Mouse (Mus musculus) hematopoietic multipotent progenitor cell, adult 10-12 weeks (in vitro differentiated cells): ENCODE measurements around the gene Ceacam16. TPM values are rescaled to one million over a fixed set of nuclear protein-coding genes. Genes with fewer than 3 reads are reported as not detected.

Experiments
- polyA plus RNA-seq: library from polyadenylated mRNA; stranded (reverse); fragments of >175 nt; gene quantifications from 2 replicates; pipeline ENCODE4 v1.2.3, GENCODE M21; 2012; ENCODE audit warnings: low replicate concordance

Ceacam16 gene
- 24.7 and 81.2 TPM in 2 replicates for polyA plus RNA-seq

DNA sequence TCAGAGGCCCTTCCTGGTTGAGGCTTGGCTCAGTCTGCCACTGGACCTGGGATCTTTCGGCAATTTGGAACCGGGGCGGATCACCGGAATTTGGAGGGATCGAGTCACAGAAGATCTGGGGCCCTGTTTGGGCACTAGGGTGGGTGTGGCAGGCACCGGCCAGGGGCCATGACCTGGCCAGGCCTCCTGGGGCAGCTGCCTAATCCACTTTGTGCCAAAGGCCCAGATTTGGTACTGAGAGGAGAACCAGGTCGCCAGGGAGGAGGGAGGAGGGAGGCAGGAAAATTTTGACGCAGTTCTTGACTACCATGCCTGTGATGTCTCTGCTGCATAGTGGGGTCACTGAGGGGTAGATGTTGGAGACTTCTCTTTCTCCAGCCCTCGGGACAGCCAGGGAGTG lies at the start of gene Ceacam16:
Gene Ceacam16, minus strand, starts transcription at position 101 of the 400 bp plus-strand sequence.

DNA sequence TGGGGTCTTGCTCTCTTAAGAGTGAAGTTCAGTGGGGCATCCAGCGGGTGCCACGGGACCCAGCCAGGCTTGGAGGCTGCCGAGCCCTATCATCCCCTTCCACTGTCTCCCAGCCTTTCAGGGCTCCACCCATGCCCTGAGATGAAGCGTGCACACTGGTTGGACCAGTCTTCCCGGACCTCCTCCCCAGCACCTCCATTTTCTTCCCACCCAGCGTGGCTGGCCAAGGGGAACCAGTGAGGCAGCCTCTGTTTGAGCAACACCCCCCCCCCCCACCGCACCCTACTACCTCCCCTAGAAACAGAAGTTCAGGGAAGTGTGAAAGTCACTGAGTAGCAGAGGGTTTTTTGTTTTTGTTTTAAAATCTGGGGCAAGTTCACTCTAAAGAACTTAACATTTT lies 26.8 kb upstream of the Ceacam16 start, which contains the start of gene Ceacam19:
Gene Ceacam19, minus strand, starts transcription at position 117 of the 400 bp plus-strand sequence.

DNA sequence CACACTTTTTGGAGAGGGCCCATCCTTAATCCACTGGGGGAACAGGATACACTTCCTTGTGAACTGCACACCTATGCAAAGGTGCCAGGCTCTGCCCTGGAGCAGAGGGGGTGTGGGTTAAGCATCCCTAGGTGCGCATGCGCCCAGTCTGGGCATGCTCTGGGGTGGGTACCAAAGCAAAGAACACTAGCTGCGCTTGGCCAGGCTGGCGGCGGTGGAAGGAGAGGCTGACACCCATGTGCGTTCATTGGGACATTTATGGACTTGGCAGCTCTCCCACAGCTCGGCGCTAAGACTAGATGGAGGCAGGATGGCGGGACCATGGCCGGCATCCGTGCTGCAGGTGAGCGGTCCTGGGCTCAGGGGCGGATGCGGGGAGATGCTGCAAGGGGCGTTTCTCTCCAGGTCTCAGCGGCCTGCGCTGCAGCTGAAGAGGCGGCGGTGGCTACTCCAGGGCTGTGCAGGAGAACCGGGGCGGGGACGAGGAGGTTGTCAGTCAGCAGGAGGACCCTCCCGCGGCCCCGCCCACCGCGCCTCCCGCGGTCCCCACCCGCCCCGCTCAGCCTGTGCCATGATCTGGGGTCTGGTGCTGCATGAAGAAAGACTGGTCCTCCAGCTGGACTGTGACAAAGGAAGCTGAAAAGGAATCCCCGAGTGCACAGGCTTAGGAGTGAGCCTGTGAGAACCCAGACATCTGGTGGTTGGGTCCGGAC lies 9.1 kb downstream of the Ceacam16 start, which contains the start of gene Gm19345:
Gene Gm19345, plus strand, starts transcription at position 146 of the 713 bp plus-strand sequence.

DNA sequence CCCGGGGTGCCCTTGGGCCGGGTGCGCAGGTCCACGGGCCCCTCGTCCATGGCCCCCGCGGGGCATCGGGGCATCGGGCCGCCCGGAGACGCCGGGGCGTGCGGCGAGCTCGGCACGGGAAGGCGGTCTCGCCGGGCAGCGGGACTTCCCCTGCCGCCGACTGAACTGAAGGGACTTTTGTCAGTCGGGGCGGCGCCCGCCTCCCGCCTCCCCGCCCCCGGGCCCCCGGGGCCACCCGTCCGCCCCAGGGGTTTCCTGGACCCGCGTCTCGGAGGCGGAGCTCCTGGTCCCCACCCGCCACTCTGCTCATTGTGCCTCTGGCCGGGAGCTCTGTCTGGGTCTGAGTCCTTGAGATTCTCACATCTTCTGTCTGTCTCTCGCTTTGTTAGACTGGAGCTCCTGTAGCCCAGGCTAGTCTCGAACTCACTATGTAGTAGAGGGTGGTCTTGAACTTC lies 38.5 kb downstream of the Ceacam16 start, which contains the start of gene Bcl3:
Gene Bcl3, minus strand, starts transcription at position 167 of the 455 bp plus-strand sequence.

Other genes with a start within 250 kb of the Ceacam16 start
- 52.9 and 128 TPM in 2 replicates for gene Relb, start 231.9 kb downstream of the Ceacam16 start, polyA plus RNA-seq
- 105 and 205 TPM in 2 replicates for gene Clptm1, start 196.3 kb downstream of the Ceacam16 start, polyA plus RNA-seq
- 1.4 and 6.6 TPM in 2 replicates for gene Apoc2, start 183.4 kb downstream of the Ceacam16 start, polyA plus RNA-seq
- 2.7 TPM in 1 of 2 replicates, not detected in the other for gene Gm44805, start 179.9 kb downstream of the Ceacam16 start, polyA plus RNA-seq
- 0.61 TPM in 1 of 2 replicates, not detected in the other for gene Apoc4, start 179.8 kb downstream of the Ceacam16 start, polyA plus RNA-seq
- gene Apoc1, start 168.6 kb downstream of the Ceacam16 start, polyA plus RNA-seq, result 0.67 and 8.3 TPM in 2 replicates
- gene Apoe, start 162.1 kb downstream of the Ceacam16 start, polyA plus RNA-seq, result 752 and 1,634 TPM in 2 replicates
- gene Tomm40, start 145.9 kb downstream of the Ceacam16 start, polyA plus RNA-seq, result 85.0 and 96.7 TPM in 2 replicates
- 1.8 and 3.7 TPM in 2 replicates for gene Nectin2, start 110.8 kb downstream of the Ceacam16 start, polyA plus RNA-seq
- gene Bcam, start 90.3 kb downstream of the Ceacam16 start, polyA plus RNA-seq, result 3.2 and 3.8 TPM in 2 replicates
- 1.9 and 5.6 TPM in 2 replicates for gene Cblc, start 64.5 kb downstream of the Ceacam16 start, polyA plus RNA-seq
- 173 and 280 TPM in 2 replicates for gene Bcl3, start 38.5 kb downstream of the Ceacam16 start, polyA plus RNA-seq
- 0.61 TPM in 1 of 2 replicates, not detected in the other for gene Gm19345, start 9.3 kb downstream of the Ceacam16 start, polyA plus RNA-seq
- 0.17 and 0.21 TPM in 2 replicates for gene Ceacam19, start 26.7 kb upstream of the Ceacam16 start, polyA plus RNA-seq
- gene Pvr, start 59.9 kb upstream of the Ceacam16 start, polyA plus RNA-seq, result 2.9 and 3.6 TPM in 2 replicates
- gene Igsf23, start 89.5 kb upstream of the Ceacam16 start, polyA plus RNA-seq, result 0.71 and 3.1 TPM in 2 replicates
- not detected in 2 replicates for gene Ceacam20, start 104.1 kb upstream of the Ceacam16 start, polyA plus RNA-seq
- not detected in 2 replicates for gene Nlrp9b, start 130.2 kb upstream of the Ceacam16 start, polyA plus RNA-seq
- not detected in 2 replicates for gene Vmn1r91, start 238.4 kb upstream of the Ceacam16 start, polyA plus RNA-seq